ENCODE assay signal across 24 mouse cellular contexts in the genomic region with DNA sequence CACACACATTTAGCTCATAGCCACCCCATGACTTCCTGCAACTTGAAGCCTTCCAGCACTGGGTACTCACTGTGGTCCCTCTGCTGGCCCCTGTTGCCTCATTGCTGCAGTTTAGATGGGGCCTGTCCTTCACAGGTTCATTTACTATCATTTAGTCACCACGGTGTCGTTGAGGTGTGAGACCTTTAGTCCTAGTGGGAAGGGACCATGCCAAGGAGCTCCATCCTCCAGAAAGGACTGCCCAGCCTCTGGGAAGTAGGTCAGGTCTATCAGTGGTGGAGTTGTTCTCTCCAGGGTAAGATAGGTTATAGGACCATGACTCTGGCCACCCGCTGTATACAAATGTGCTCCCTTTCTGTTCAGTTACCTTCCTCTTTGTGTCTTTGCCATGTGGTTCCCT.
DNase-seq lines count a peak whose midpoint lies in the region; ATAC-seq and TF ChIP-seq lines count a peak whose summit lies in the region.
"Had no signal": no experiment of that assay in that cellular context is flagged by ENCODE, and none has a peak within 500 bp of the region (broad histone marks: within the 10 kb centered on the region; RNA-seq: fewer than 3 reads in every experiment).

No protein-coding gene starts in this region.

- no peaks in the 10 kb centered on the region for H3K36me3 ChIP-seq in embryonic facial prominence, embryonic 13.5 days
- no peaks in the 10 kb centered on the region for H3K36me3 ChIP-seq in embryonic facial prominence, embryonic 10.5 days (replicated peaks)
- no peaks in the 10 kb centered on the region for H3K36me3 ChIP-seq in heart, embryonic 13.5 days
- no peaks in the 10 kb centered on the region for H3K36me3 ChIP-seq in midbrain, embryonic 10.5 days
- no peaks in the 10 kb centered on the region for H3K36me3 ChIP-seq in midbrain, embryonic 14.5 days (ENCODE audit: control insufficient read depth, insufficient read depth, low read length)
- no peaks in the 10 kb centered on the region for H3K36me3 ChIP-seq in stomach, postnatal 0 days (ENCODE audit: control insufficient read depth, insufficient read depth, low read length)
- H3K36me3 ChIP-seq: embryonic facial prominence, embryonic 12.5 days; forebrain, embryonic 10.5 days; G1E; hindbrain, embryonic 13.5 days had no signal

- DNase-seq in embryonic facial prominence, embryonic 10.5 days (ENCODE audit: low spot score): no peak
- no peak for DNase-seq in heart, adult 18-20 months
- DNase-seq in midbrain, embryonic 10.5 days (ENCODE audit: low spot score): peak; percentile 8
- DNase-seq in midbrain, embryonic 14.5 days: no peak
- no peak for DNase-seq in stomach, postnatal 0 days (ENCODE audit: low spot score)
- DNase-seq in spleen, adult 18-20 months: no peak
- DNase-seq: adrenal gland, adult 8-10 months; B cell, adult 2 months; cerebellum, adult 11 months; cerebellum, adult 8-10 months; cerebellum, postnatal 14 days; embryo, embryonic 11 days; gastrocnemius, postnatal 10 days had no signal

- TF ChIP-seq CTCF in stomach, postnatal 0 days (IDR thresholded peaks at IDR 0.05; ENCODE audit: low read depth): no peak

- WGBS in embryonic facial prominence, embryonic 13.5 days: 91% methylated on average over 3 of the region's 3 CpGs
- 94% methylated on average over 3 of the region's 3 CpGs for WGBS in embryonic facial prominence, embryonic 10.5 days
- 71% methylated on average over 3 of the region's 3 CpGs for WGBS in heart, embryonic 13.5 days
- 92% methylated on average over 3 of the region's 3 CpGs for WGBS in midbrain, embryonic 10.5 days
- 91% methylated on average over 3 of the region's 3 CpGs for WGBS in midbrain, embryonic 14.5 days
- 93% methylated on average over 3 of the region's 3 CpGs for WGBS in stomach, postnatal 0 days

- H3K4me2 ChIP-seq in embryonic facial prominence, embryonic 13.5 days: no peak overlapping the region
- no peak overlapping the region for H3K4me2 ChIP-seq in heart, embryonic 13.5 days
- no peak overlapping the region for H3K4me2 ChIP-seq in midbrain, embryonic 14.5 days (ENCODE audit: low read length)
- H3K4me2 ChIP-seq in stomach, postnatal 0 days (replicated peaks; ENCODE audit: low read depth): no peak overlapping the region
- H3K4me2 ChIP-seq: embryonic facial prominence, embryonic 12.5 days; heart, embryonic 11.5 days; hindbrain, embryonic 13.5 days had no signal

- peaks cover 9% of the 10 kb centered on the region; the same call in 1 of the 2 replicates for H3K27me3 ChIP-seq in embryonic facial prominence, embryonic 13.5 days
- H3K27me3 ChIP-seq in embryonic facial prominence, embryonic 10.5 days (replicated peaks; ENCODE audit: low read depth, poor library complexity, severe bottlenecking): no peaks in the 10 kb centered on the region
- H3K27me3 ChIP-seq in heart, embryonic 13.5 days (replicated peaks): no peaks in the 10 kb centered on the region; the same call in none of the 2 replicates
- no peaks in the 10 kb centered on the region for H3K27me3 ChIP-seq in midbrain, embryonic 10.5 days (ENCODE audit: low read depth, poor library complexity, severe bottlenecking)
- no peaks in the 10 kb centered on the region for H3K27me3 ChIP-seq in midbrain, embryonic 14.5 days (ENCODE audit: control insufficient read depth, insufficient read depth, low read length)
- no peaks in the 10 kb centered on the region for H3K27me3 ChIP-seq in stomach, postnatal 0 days (ENCODE audit: control insufficient read depth, insufficient read depth, low read length)
- H3K27me3 ChIP-seq: embryonic facial prominence, embryonic 12.5 days; hindbrain, embryonic 13.5 days had no signal

- no peaks in the 10 kb centered on the region for H3K9me3 ChIP-seq in embryonic facial prominence, embryonic 13.5 days
- no peaks in the 10 kb centered on the region for H3K9me3 ChIP-seq in embryonic facial prominence, embryonic 10.5 days
- H3K9me3 ChIP-seq in heart, embryonic 13.5 days: no peaks in the 10 kb centered on the region
- H3K9me3 ChIP-seq in midbrain, embryonic 10.5 days (replicated peaks): no peaks in the 10 kb centered on the region
- H3K9me3 ChIP-seq in midbrain, embryonic 14.5 days (ENCODE audit: control insufficient read depth, low read length): no peaks in the 10 kb centered on the region
- no peaks in the 10 kb centered on the region for H3K9me3 ChIP-seq in stomach, postnatal 0 days (ENCODE audit: control insufficient read depth, low read length)
- H3K9me3 ChIP-seq: embryonic facial prominence, embryonic 12.5 days; forebrain, embryonic 10.5 days; G1E; hindbrain, embryonic 13.5 days had no signal

- no peak overlapping the region for H3K4me3 ChIP-seq in embryonic facial prominence, embryonic 13.5 days
- H3K4me3 ChIP-seq in embryonic facial prominence, embryonic 10.5 days: no peak overlapping the region
- H3K4me3 ChIP-seq in heart, embryonic 13.5 days: no peak overlapping the region
- H3K4me3 ChIP-seq in midbrain, embryonic 10.5 days: no peak overlapping the region
- no peak overlapping the region for H3K4me3 ChIP-seq in midbrain, embryonic 14.5 days (replicated peaks; ENCODE audit: low read depth, low read length)
- no peak overlapping the region for H3K4me3 ChIP-seq in stomach, postnatal 0 days (ENCODE audit: low read depth, low read length)
- H3K4me3 ChIP-seq: embryonic facial prominence, embryonic 12.5 days; erythroblast, embryonic 14.5 days; forebrain, embryonic 10.5 days; hindbrain, embryonic 13.5 days had no signal

- H3K4me1 ChIP-seq in embryonic facial prominence, embryonic 13.5 days: peaks cover 16% of the 10 kb centered on the region; the same call in 1 of the 2 replicates
- H3K4me1 ChIP-seq in embryonic facial prominence, embryonic 10.5 days: no peaks in the 10 kb centered on the region
- no peaks in the 10 kb centered on the region for H3K4me1 ChIP-seq in heart, embryonic 13.5 days
- peaks cover 9% of the 10 kb centered on the region; the same call in 1 of the 2 replicates for H3K4me1 ChIP-seq in midbrain, embryonic 10.5 days
- no peaks in the 10 kb centered on the region for H3K4me1 ChIP-seq in midbrain, embryonic 14.5 days (ENCODE audit: control insufficient read depth, insufficient read depth, low read length)
- no peaks in the 10 kb centered on the region for H3K4me1 ChIP-seq in stomach, postnatal 0 days (replicated peaks; ENCODE audit: control insufficient read depth, insufficient read depth)
- H3K4me1 ChIP-seq: embryonic facial prominence, embryonic 12.5 days; forebrain, embryonic 10.5 days; hindbrain, embryonic 13.5 days had no signal

- H3K27ac ChIP-seq in embryonic facial prominence, embryonic 13.5 days: peak overlapping the region; percentile 55; the same call in 1 of the 2 replicates
- no peak overlapping the region for H3K27ac ChIP-seq in embryonic facial prominence, embryonic 10.5 days (replicated peaks)
- H3K27ac ChIP-seq in heart, embryonic 13.5 days (replicated peaks): 0 out of 2 replicates have a peak overlapping the region, but pooled peaks have one; percentile 32
- H3K27ac ChIP-seq in midbrain, embryonic 10.5 days (replicated peaks): no peak overlapping the region
- no peak overlapping the region for H3K27ac ChIP-seq in midbrain, embryonic 14.5 days (replicated peaks; ENCODE audit: low read depth, low read length)
- no peak overlapping the region for H3K27ac ChIP-seq in stomach, postnatal 0 days (replicated peaks)
- H3K27ac ChIP-seq: embryonic facial prominence, embryonic 12.5 days; forebrain, embryonic 10.5 days; hindbrain, embryonic 13.5 days; hindbrain, postnatal 0 days had no signal

- no peak overlapping the region for H3K9ac ChIP-seq in embryonic facial prominence, embryonic 13.5 days
- no peak overlapping the region for H3K9ac ChIP-seq in heart, embryonic 13.5 days
- H3K9ac ChIP-seq in midbrain, embryonic 14.5 days (replicated peaks; ENCODE audit: low read length): no peak overlapping the region
- H3K9ac ChIP-seq in stomach, postnatal 0 days (ENCODE audit: low read length): no peak overlapping the region
- H3K9ac ChIP-seq: hindbrain, embryonic 13.5 days had no signal

- ATAC-seq in embryonic facial prominence, embryonic 13.5 days (ENCODE audit: insufficient number of reproducible peaks, insufficient read depth, low FRiP score, low TSS enrichment, low read depth): no peak
- ATAC-seq in heart, embryonic 13.5 days (ENCODE audit: extremely low read depth, insufficient number of reproducible peaks, low FRiP score, low TSS enrichment): no peak
- ATAC-seq in midbrain, embryonic 14.5 days (ENCODE audit: low FRiP score, low TSS enrichment): no peak
- ATAC-seq in stomach, postnatal 0 days (ENCODE audit: low FRiP score, low TSS enrichment): peak; percentile 8; the same call in 1 of the 2 replicates
- ATAC-seq: CD4-positive, CD25-positive, alpha-beta regulatory T cell, adult 4 months; forebrain, embryonic 16.5 days; hindbrain, postnatal 0 days had no signal

- TF ChIP-seq EP300 in stomach, postnatal 0 days (optimal IDR thresholded peaks at IDR 0.05): no peak

Comparison
In these comparisons a context has a peak if more than half of its experiments do, and no peak if none do; other contexts are left out.
1. H3K27ac ChIP-seq: peak in embryonic facial prominence, embryonic 13.5 days (single experiment) and heart, embryonic 13.5 days (single experiment); none in embryonic facial prominence, embryonic 10.5 days (single experiment), midbrain, embryonic 10.5 days (single experiment), midbrain, embryonic 14.5 days (single experiment) and stomach, postnatal 0 days (single experiment).